ENCODE assay signal across 7 mouse cellular contexts in genomic region chr5:92602691-92603690, GRCm38 (mm10). TPM values are rescaled to one million over a fixed set of nuclear protein-coding genes. Genes with fewer than 3 reads are reported as not detected.
DNase-seq lines count a peak whose midpoint lies in the region; ATAC-seq and TF ChIP-seq lines count a peak whose summit lies in the region.

Gene Stbd1 (plus strand): TSS chr5:92603041.

- intact Hi-C loops in gastrocnemius, adult 2 months (cut with DNase I) = loop anchor here (5.0 kb wide), 1 partner anchor 54 kb away; no protein-coding TSS in a partner anchor

- under 1% methylated on average over 69 of the region's 69 CpGs for WGBS in bone marrow, adult 2 months
- WGBS in hindbrain, embryonic 15.5 days = under 1% methylated on average over 65 of the region's 69 CpGs
- under 1% methylated on average over 60 of the region's 69 CpGs for WGBS in limb, embryonic 15.5 days
- whole genome bisulfite sequencing in midbrain, embryonic 15.5 days = under 1% methylated on average over 64 of the region's 69 CpGs

- H3K9me3 ChIP-seq in hindbrain, embryonic 15.5 days = no peaks in the 10 kb centered on the region
- no peaks in the 10 kb centered on the region for H3K9me3 ChIP-seq in limb, embryonic 15.5 days
- H3K9me3 ChIP-seq in midbrain, embryonic 15.5 days = no peaks in the 10 kb centered on the region

- no peak within 1 kb of the TSS for H3K27ac ChIP-seq in bone marrow, adult 2 months (ENCODE audit: control insufficient read depth, insufficient read depth, low read depth, low read length, poor library complexity)
- peak within 1 kb of the TSS; percentile 92 for H3K27ac ChIP-seq in gastrocnemius, adult 2 months
- H3K27ac ChIP-seq in hindbrain, embryonic 15.5 days (replicated peaks) = no peak within 1 kb of the TSS
- H3K27ac ChIP-seq in limb, embryonic 15.5 days = peak within 1 kb of the TSS; percentile 48
- no peak within 1 kb of the TSS for H3K27ac ChIP-seq in midbrain, embryonic 15.5 days

- DNase-seq in MEL-GATA-1-ER (ENCODE audit: extremely low read depth, low read depth) = peak; percentile 13
- DNase-seq in gastrocnemius, adult 2 months = peak; percentile 86
- DNase-seq in spleen, postnatal 14 days (ENCODE audit: low spot score in 2 of 2) = peak; percentile 9 to 12

- TF ChIP-seq POLR2A in bone marrow, adult 2 months (IDR thresholded peaks at IDR 0.05; ENCODE audit: borderline replicate concordance, control insufficient read depth, low read depth, low read length) = no peak

- peak within 1 kb of the TSS; percentile 14 for H3K4me3 ChIP-seq in bone marrow, adult 2 months (replicated peaks; ENCODE audit: control insufficient read depth, low read depth, low read length)
- peak within 1 kb of the TSS; percentile 92 for H3K4me3 ChIP-seq in gastrocnemius, adult 2 months
- H3K4me3 ChIP-seq in hindbrain, embryonic 15.5 days = peak within 1 kb of the TSS; percentile 69
- H3K4me3 ChIP-seq in limb, embryonic 15.5 days = peak within 1 kb of the TSS; percentile 70
- H3K4me3 ChIP-seq in midbrain, embryonic 15.5 days = peak within 1 kb of the TSS; percentile 66

- H3K4me2 ChIP-seq in hindbrain, embryonic 15.5 days = peak within 1 kb of the TSS; percentile 95
- H3K4me2 ChIP-seq in limb, embryonic 15.5 days = peak within 1 kb of the TSS; percentile 96
- H3K4me2 ChIP-seq in midbrain, embryonic 15.5 days = peak within 1 kb of the TSS; percentile 94

- TF ChIP-seq CTCF in bone marrow, adult 2 months (IDR thresholded peaks at IDR 0.05; ENCODE audit: control insufficient read depth, insufficient read depth, low read length) = no peak
- no peak; the same call in 1 of the 2 replicates for TF ChIP-seq CTCF in gastrocnemius, adult 2 months (IDR thresholded peaks at IDR 0.05)

- peak within 1 kb of the TSS; percentile 54 for H3K9ac ChIP-seq in hindbrain, embryonic 15.5 days
- H3K9ac ChIP-seq in limb, embryonic 15.5 days = peak within 1 kb of the TSS; percentile 65
- H3K9ac ChIP-seq in midbrain, embryonic 15.5 days = peak within 1 kb of the TSS; percentile 65

- no peaks in the 10 kb centered on the region for H3K36me3 ChIP-seq in hindbrain, embryonic 15.5 days
- peaks cover 3% of the 10 kb centered on the region for H3K36me3 ChIP-seq in limb, embryonic 15.5 days
- H3K36me3 ChIP-seq in midbrain, embryonic 15.5 days (replicated peaks) = no peaks in the 10 kb centered on the region

- no peaks in the 10 kb centered on the region for H3K4me1 ChIP-seq in bone marrow, adult 2 months (ENCODE audit: control insufficient read depth, insufficient read depth, low read length)
- H3K4me1 ChIP-seq in hindbrain, embryonic 15.5 days (replicated peaks) = peaks cover 7% of the 10 kb centered on the region
- peaks cover 21% of the 10 kb centered on the region for H3K4me1 ChIP-seq in limb, embryonic 15.5 days
- H3K4me1 ChIP-seq in midbrain, embryonic 15.5 days = peaks cover 5% of the 10 kb centered on the region; the same call in 1 of the 2 replicates

- 0 out of 2 replicates have a peak, but pooled peaks cover 4% of the 10 kb centered on the region for H3K27me3 ChIP-seq in hindbrain, embryonic 15.5 days
- no peaks in the 10 kb centered on the region for H3K27me3 ChIP-seq in limb, embryonic 15.5 days
- H3K27me3 ChIP-seq in midbrain, embryonic 15.5 days (replicated peaks) = 0 out of 2 replicates have a peak, but pooled peaks cover 2% of the 10 kb centered on the region

- peak; percentile 90 for ATAC-seq in hindbrain, embryonic 15.5 days (ENCODE audit: low FRiP score, low read depth)
- ATAC-seq in limb, embryonic 15.5 days (ENCODE audit: insufficient number of reproducible peaks, low FRiP score, low TSS enrichment, low read depth) = peak; percentile 83
- ATAC-seq in midbrain, embryonic 15.5 days (replicated peaks) = peak; percentile 93

RNA-seq across cellular contexts. Expression of gene Stbd1, which starts in this region (rescaled TPM):
- polyA plus RNA-seq in bone marrow, adult 2 months (2011; ENCODE audit: insufficient read depth, insufficient read length, low replicate concordance, missing spikeins) = 2.0 TPM in 1 of 2 replicates, not detected in the other
- total RNA-seq in gastrocnemius, adult 2 months (2021) = 10 to 100 TPM; 37.8 to 52.6 TPM
- 10.6 and 11.9 TPM in 2 replicates for polyA plus RNA-seq in hindbrain, embryonic 15.5 days (2015; fragmentation: Nextera tagmentation; extraction: Ambion mirVana)
- 28.6 and 64.6 TPM in 2 replicates for polyA plus RNA-seq in limb, embryonic 15.5 days (2015; fragmentation: Nextera tagmentation; extraction: Ambion mirVana)
- 4.8 and 6.1 TPM in 2 replicates for polyA plus RNA-seq in midbrain, embryonic 15.5 days (2015; fragmentation: Nextera tagmentation; extraction: Ambion mirVana)

Comparison
In these comparisons a context has a peak if more than half of its experiments do, and no peak if none do; other contexts are left out.
1. DNase-seq: peak in every context shown above with its lines; median percentile 86 in gastrocnemius, adult 2 months; 13 in MEL-GATA-1-ER; 10 in spleen, postnatal 14 days.
2. H3K27ac ChIP-seq: peak in gastrocnemius, adult 2 months (single experiment) and limb, embryonic 15.5 days (single experiment); none in bone marrow, adult 2 months (single experiment), hindbrain, embryonic 15.5 days (single experiment) and midbrain, embryonic 15.5 days (single experiment).
3. H3K4me3 ChIP-seq: peak in every context shown above with its lines; median percentile 92 in gastrocnemius, adult 2 months; 70 in limb, embryonic 15.5 days; 69 in hindbrain, embryonic 15.5 days; 66 in midbrain, embryonic 15.5 days; 14 in bone marrow, adult 2 months.
4. Peak in every context shown above with its lines, with median percentiles within 50 percentile points of each other: ATAC-seq, H3K4me2 ChIP-seq and H3K9ac ChIP-seq.